Mouse (Mus musculus) lung, embryonic 14.5 days (tissue): Measurements from ENCODE around the gene Grasp. TPM values are rescaled to one million over a fixed set of nuclear protein-coding genes. Genes with fewer than 3 reads are reported as not detected.

Experiments used
- ATAC-seq: fragments of 200-750 bp; cut with Nextera tagmentation; 2 replicates; pipeline ENCODE4 v1.8.0; 2017; ENCODE audit warnings: mild to moderate bottlenecking, moderate TSS enrichment, moderate library complexity; ENCODE audit not compliant: insufficient read depth
- DNase-seq: peaks from one replicate; pipeline ENCODE4 v3.0.0-alpha.2; 2015
- H3K27ac ChIP-seq: fragments of 300-500 bp; sonication (generic); 2 replicates; pipeline ENCODE4 v1.5.1; 2014; ENCODE audit warnings: low read depth, mild to moderate bottlenecking, moderate library complexity
- H3K27me3 ChIP-seq: fragments of 300-500 bp; sonication (generic); 2 replicates; pipeline ENCODE4 v1.6.1; 2014; ENCODE audit warnings: low read length, control low read depth; ENCODE audit not compliant: insufficient read depth
- H3K36me3 ChIP-seq: fragments of 300-500 bp; sonication (generic); 2 replicates; pipeline ENCODE4 v1.6.1; 2014; ENCODE audit warnings: control low read depth; ENCODE audit not compliant: insufficient read depth
- H3K4me1 ChIP-seq: fragments of 300-500 bp; sonication (generic); 2 replicates; pipeline ENCODE4 v1.6.1; 2014; ENCODE audit warnings: antibody characterized with exemption, control low read depth; ENCODE audit not compliant: insufficient read depth
- H3K4me2 ChIP-seq: fragments of 300-500 bp; sonication (generic); 2 replicates; pipeline ENCODE4 v1.6.1; 2014; ENCODE audit warnings: mild to moderate bottlenecking
- H3K4me3 ChIP-seq: fragments of 300-500 bp; sonication (generic); 2 replicates; pipeline ENCODE4 v1.5.1; 2014; ENCODE audit warnings: low read depth, low read length
- H3K9ac ChIP-seq: fragments of 300-500 bp; sonication (generic); 2 replicates; pipeline ENCODE4 v1.6.1; 2014
- H3K9me3 ChIP-seq: fragments of 300-500 bp; sonication (generic); 2 replicates; pipeline ENCODE4 v1.6.1; 2016; ENCODE audit warnings: low read depth, low read length, control low read depth
- CTCF ChIP-seq: IDR thresholded peaks from 2 replicates; pipeline ENCODE4 v1.5.1; 2016; ENCODE audit warnings: antibody characterized with exemption, low read depth
- WGBS: fragments of 180-500 bp; shearing (Covaris S2); extraction: QIAGEN DNeasy Blood & Tissue Kit; methylation state at CpG from one replicate; pipeline ENCODE4 v1.1.7; 2014; 5-methylcytosine and 5-hydroxymethylcytosine counted together
- microRNA-seq: library from miRNA; unstranded; fragments of <30 nt; microRNA quantifications from one replicate; pipeline ENCODE4, GENCODE M21; 2016; ENCODE audit warnings: borderline number of aligned reads
- polyA plus RNA-seq: library from polyadenylated mRNA; unstranded; fragments of >200 nt; fragmentation: Nextera tagmentation; extraction: Ambion mirVana; gene quantifications from 2 replicates; pipeline ENCODE4 v1.2.1, GENCODE M21; 2014

Grasp gene
- polyA plus RNA-seq, 1 experiment from 2014 or later, result 10.4 TPM

- no peak overlapping the region for H3K4me3 ChIP-seq
- 0 out of 2 replicates have a peak, but pooled peaks have one; percentile 20 for ATAC-seq
- H3K4me2 ChIP-seq, result no peak overlapping the region
- WGBS, result 59% methylated on average over 11 of the region's 11 CpGs
- no peaks in the 10 kb centered on the region for H3K9me3 ChIP-seq
- 0 out of 2 replicates have a peak, but pooled peaks cover 4% of the 10 kb centered on the region for H3K4me1 ChIP-seq
- H3K27me3 ChIP-seq, result no peaks in the 10 kb centered on the region
- peaks cover 19% of the 10 kb centered on the region for H3K36me3 ChIP-seq
- peak; percentile 37 for DNase-seq
- TF ChIP-seq CTCF, result no peak
- H3K27ac ChIP-seq, result peak overlapping the region; percentile 73; the same call in 1 of the 2 replicates
- no peak overlapping the region for H3K9ac ChIP-seq
Observed at GRCm38 (mm10) chr15:101277351-101277899, 53.4 kb downstream of the Grasp start.

- Histone ChIP-seq H3K4me3 (no peak overlapping the region), H3K4me1 (0 out of 2 replicates have a peak, but pooled peaks cover 4% of the 10 kb centered on the region), H3K27ac (no peak overlapping the region), H3K27me3 (no peaks in the 10 kb centered on the region), H3K9ac (peak overlapping the region; percentile 25; the same call in 1 of the 2 replicates), H3K36me3 (peaks cover 8% of the 10 kb centered on the region), H3K4me2 (no peak overlapping the region), H3K9me3 (no peaks in the 10 kb centered on the region)
- no peak for TF ChIP-seq CTCF
- DNase-seq (no peak), ATAC-seq (no peak)
- 38% methylated on average over 5 of the region's 5 CpGs for WGBS
Observed at GRCm38 (mm10) chr15:101278589-101278988, 54.6 kb downstream of the Grasp start.

GRCm38 (mm10) chr15:101279430-101279999 is 55.5 kb downstream of the Grasp start:
- no peak for DNase-seq
- 34% methylated on average over 12 of the region's 12 CpGs for WGBS

More at GRCm38 (mm10) chr15:101279430-101279999, 55.5 kb downstream of the Grasp start:
- no peak overlapping the region for H3K9ac ChIP-seq
- H3K4me2 ChIP-seq, result no peak overlapping the region
- H3K4me1 ChIP-seq, result 0 out of 2 replicates have a peak, but pooled peaks cover 4% of the 10 kb centered on the region
- H3K4me3 ChIP-seq, result no peak overlapping the region
- H3K36me3 ChIP-seq, result no peaks in the 10 kb centered on the region
- H3K27me3 ChIP-seq, result no peaks in the 10 kb centered on the region
- no peak overlapping the region for H3K27ac ChIP-seq
- no peak for ATAC-seq
- no peaks in the 10 kb centered on the region for H3K9me3 ChIP-seq
- TF ChIP-seq CTCF, result no peak

Small RNA genes within 50 kb of the gene (microRNA-seq; reads per million reads assigned to microRNA genes)
- gene Mir6962, result 0.95 reads per million

Other genes starting within 250 kb of the Grasp start
- not detected in 2 replicates for gene Gm47841, start 176.8 kb upstream of the Grasp start, polyA plus RNA-seq
- gene Fignl2, start 145.6 kb upstream of the Grasp start, polyA plus RNA-seq, result 0.26 and 0.34 TPM in 2 replicates
- not detected in 2 replicates for gene Ankrd33, start 108.4 kb upstream of the Grasp start, polyA plus RNA-seq
- gene Acvrl1, start 95.7 kb upstream of the Grasp start, polyA plus RNA-seq, result 34.4 and 39.0 TPM in 2 replicates
- gene Acvr1b, start 50.1 kb upstream of the Grasp start, polyA plus RNA-seq, result 6.3 and 6.4 TPM in 2 replicates
- gene Nr4a1, start 30.1 kb downstream of the Grasp start, polyA plus RNA-seq, result 8.8 TPM in 2 replicates
- gene Atg101, start 60.1 kb downstream of the Grasp start, polyA plus RNA-seq, result 59.1 and 64.7 TPM in 2 replicates
- gene 6030408B16Rik, start 69.0 kb downstream of the Grasp start, polyA plus RNA-seq, result 41.0 and 41.4 TPM in 2 replicates
- gene Krt80, start 146.0 kb downstream of the Grasp start, polyA plus RNA-seq, result 1.5 and 2.2 TPM in 2 replicates
- 108 and 114 TPM in 2 replicates for gene Krt7, start 186.9 kb downstream of the Grasp start, polyA plus RNA-seq
- 0.20 and 0.22 TPM in 2 replicates for gene Krt87, start 214.6 kb downstream of the Grasp start, polyA plus RNA-seq
- 0.22 TPM in 1 of 2 replicates, not detected in the other for gene Krt88, start 223.6 kb downstream of the Grasp start, polyA plus RNA-seq
- gene Krt81, start 239.6 kb downstream of the Grasp start, polyA plus RNA-seq, result not detected in 2 replicates
- gene Krt86, start 249.3 kb downstream of the Grasp start, polyA plus RNA-seq, result not detected in 2 replicates